Mouse (Mus musculus): ENCODE results near the gene Nxnl1. TPM values are rescaled to one million over a fixed set of nuclear protein-coding genes. Genes with fewer than 3 reads are reported as not detected.
"Not testable (repeated sequence)": the region's sequence is repeated elsewhere in the genome, so short reads cannot be mapped to it uniquely, and the experiment has no call there.

Nxnl1 gene
- polyA plus RNA-seq, 1 experiment from 2014 or later = 0.13 TPM

GRCm38 (mm10) chr8:71542632-71543343 lies 23.6 kb downstream of the Nxnl1 start, which contains the start of gene Mvb12a:
Mvb12a (plus strand) TSS chr8:71542922.
- Histone ChIP-seq H3K27me3 (replicated peaks; ENCODE audit: insufficient read depth, low read length) (no peaks in the 10 kb centered on the region), H3K27ac (ENCODE audit: low read length) (0 out of 2 replicates have a peak within 1 kb of the TSS, but pooled peaks have one; percentile 47), H3K4me2 (replicated peaks; ENCODE audit: low read depth, low read length) (peak within 1 kb of the TSS; percentile 87), H3K4me1 (ENCODE audit: insufficient read depth, low read depth, low read length) (peaks cover 6% of the 10 kb centered on the region), H3K9me3 (ENCODE audit: low read length) (no peaks in the 10 kb centered on the region), H3K4me3 (ENCODE audit: low read depth, low read length) (peak within 1 kb of the TSS; percentile 84), H3K36me3 (ENCODE audit: insufficient read depth, low read length) (no peaks in the 10 kb centered on the region), H3K9ac (replicated peaks; ENCODE audit: low read depth) (peak within 1 kb of the TSS; percentile 52)
- no peak for TF ChIP-seq CTCF (IDR thresholded peaks at IDR 0.05)
- TF ChIP-seq EP300 (IDR thresholded peaks at IDR 0.05) = no peak
- under 1% methylated on average over 54 of the region's 55 CpGs for WGBS
- peak; percentile 98 for ATAC-seq
- peak; percentile 100 for DNase-seq (ENCODE audit: low spot score)

GRCm38 (mm10) chr8:71537028-71537867 lies 29.2 kb downstream of the Nxnl1 start, which contains the start of gene Bst2:
Bst2 (minus strand) TSS chr8:71537456.
- peak; percentile 54 for TF ChIP-seq EP300 (IDR thresholded peaks at IDR 0.05)
- peak; percentile 38 for TF ChIP-seq CTCF (IDR thresholded peaks at IDR 0.05)
- ATAC-seq (peak; percentile 94), DNase-seq (ENCODE audit: low spot score) (peak; percentile 97)
- Histone ChIP-seq H3K4me1 (ENCODE audit: insufficient read depth, low read depth, low read length) (peaks cover 7% of the 10 kb centered on the region; the same call in 1 of the 2 replicates), H3K9ac (replicated peaks; ENCODE audit: low read depth) (peak within 1 kb of the TSS; percentile 50), H3K9me3 (ENCODE audit: low read length) (no peaks in the 10 kb centered on the region), H3K36me3 (ENCODE audit: insufficient read depth, low read length) (no peaks in the 10 kb centered on the region), H3K27me3 (replicated peaks; ENCODE audit: insufficient read depth, low read length) (no peaks in the 10 kb centered on the region), H3K4me3 (ENCODE audit: low read depth, low read length) (peak within 1 kb of the TSS; percentile 50), H3K27ac (ENCODE audit: low read length) (peak within 1 kb of the TSS; percentile 90), H3K4me2 (replicated peaks; ENCODE audit: low read depth, low read length) (peak within 1 kb of the TSS; percentile 70)
- WGBS = 3% methylated on average over 37 of the region's 37 CpGs

- Histone ChIP-seq H3K9me3 (ENCODE audit: low read length) (no peaks in the 10 kb centered on the region), H3K4me3 (ENCODE audit: low read depth, low read length) (no peak overlapping the region), H3K27me3 (replicated peaks; ENCODE audit: insufficient read depth, low read length) (no peaks in the 10 kb centered on the region), H3K4me2 (replicated peaks; ENCODE audit: low read depth, low read length) (peak overlapping the region; percentile 70), H3K27ac (ENCODE audit: low read length) (no peak overlapping the region), H3K4me1 (ENCODE audit: insufficient read depth, low read depth, low read length) (peaks cover 7% of the 10 kb centered on the region; the same call in 1 of the 2 replicates), H3K36me3 (ENCODE audit: insufficient read depth, low read length) (no peaks in the 10 kb centered on the region), H3K9ac (replicated peaks; ENCODE audit: low read depth) (no peak overlapping the region)
- WGBS = 79% methylated on average over 5 of the region's 5 CpGs
- no peak for ATAC-seq
- DNase-seq (ENCODE audit: low spot score) = no peak
- no peak for TF ChIP-seq EP300 (IDR thresholded peaks at IDR 0.05)
- TF ChIP-seq CTCF (IDR thresholded peaks at IDR 0.05) = no peak
These were observed 30.7 kb downstream of the Nxnl1 start for GRCm38 (mm10) chr8:71535663-71536062.

GRCm38 (mm10) chr8:71534263-71534810 lies 32.1 kb downstream of the Nxnl1 start:
- no peaks in the 10 kb centered on the region for H3K9me3 ChIP-seq (ENCODE audit: low read length)
- no peaks in the 10 kb centered on the region for H3K36me3 ChIP-seq (ENCODE audit: insufficient read depth, low read length)
- no peak for ATAC-seq
- no peak overlapping the region for H3K4me3 ChIP-seq (ENCODE audit: low read depth, low read length)
- no peak overlapping the region for H3K9ac ChIP-seq (replicated peaks; ENCODE audit: low read depth)
- no peak overlapping the region for H3K27ac ChIP-seq (ENCODE audit: low read length)
- H3K27me3 ChIP-seq (replicated peaks; ENCODE audit: insufficient read depth, low read length) = no peaks in the 10 kb centered on the region
- H3K4me1 ChIP-seq (ENCODE audit: insufficient read depth, low read depth, low read length) = peaks cover 7% of the 10 kb centered on the region; the same call in 1 of the 2 replicates
- H3K4me2 ChIP-seq (replicated peaks; ENCODE audit: low read depth, low read length) = no peak overlapping the region
- no peak for DNase-seq (ENCODE audit: low spot score)
- TF ChIP-seq CTCF (IDR thresholded peaks at IDR 0.05) = peak; percentile 30
- no peak for TF ChIP-seq EP300 (IDR thresholded peaks at IDR 0.05)
- WGBS = 33% methylated on average over 2 of the region's 3 CpGs

- H3K27me3 ChIP-seq (replicated peaks; ENCODE audit: insufficient read depth, low read length); H3K4me2 ChIP-seq (replicated peaks; ENCODE audit: low read depth, low read length); H3K9me3 ChIP-seq (ENCODE audit: low read length); H3K9ac ChIP-seq (replicated peaks; ENCODE audit: low read depth); H3K4me3 ChIP-seq (ENCODE audit: low read depth, low read length); H3K36me3 ChIP-seq (ENCODE audit: insufficient read depth, low read length); H3K27ac ChIP-seq (ENCODE audit: low read length); H3K4me1 ChIP-seq (ENCODE audit: insufficient read depth, low read depth, low read length); ATAC-seq: not testable (repeated sequence)
- WGBS = 72% methylated on average over 5 of the region's 12 CpGs
- TF ChIP-seq CTCF (IDR thresholded peaks at IDR 0.05) = peak; percentile 58
- peak; percentile 43 for DNase-seq (ENCODE audit: low spot score)
These were observed 35.5 kb downstream of the Nxnl1 start for GRCm38 (mm10) chr8:71530735-71531467.

Measured in lung, postnatal 0 days (tissue).